Mouse (Mus musculus) heart, embryonic 13.5 days (tissue): ENCODE results near the gene Cyp3a44. TPM values are rescaled to one million over a fixed set of nuclear protein-coding genes. Genes with fewer than 3 reads are reported as not detected.
"Not testable (repeated sequence)": the region's sequence is repeated elsewhere in the genome, so short reads cannot be mapped to it uniquely, and the experiment has no call there.

ENCODE experiments used
- ATAC-seq: fragments of 200-750 bp; cut with Nextera tagmentation; 2 replicates; pipeline ENCODE4 v1.8.0; 2017; ENCODE audit warnings: moderate TSS enrichment; ENCODE audit not compliant: insufficient number of reproducible peaks, low FRiP score, low TSS enrichment; ENCODE audit errors: extremely low read depth
- H3K27ac ChIP-seq: fragments of 300-500 bp; sonication (generic); replicated peaks from 2 replicates; pipeline ENCODE4 v1.5.1; 2015; ENCODE audit warnings: moderate library complexity, mild to moderate bottlenecking, inconsistent platforms
- H3K27me3 ChIP-seq: fragments of 300-500 bp; sonication (generic); replicated peaks from 2 replicates; pipeline ENCODE4 v1.6.1; 2015; ENCODE audit warnings: mild to moderate bottlenecking, inconsistent platforms
- H3K36me3 ChIP-seq: fragments of 300-500 bp; sonication (generic); 2 replicates; pipeline ENCODE4 v1.6.1; 2015; ENCODE audit warnings: mild to moderate bottlenecking, inconsistent platforms
- H3K4me1 ChIP-seq: fragments of 300-500 bp; sonication (generic); 2 replicates; pipeline ENCODE4 v1.6.1; 2015; ENCODE audit warnings: inconsistent platforms
- H3K4me2 ChIP-seq: fragments of 300-500 bp; sonication (generic); 2 replicates; pipeline ENCODE4 v1.6.1; 2015; ENCODE audit warnings: inconsistent platforms, mild to moderate bottlenecking, moderate library complexity
- H3K4me3 ChIP-seq: fragments of 300-500 bp; sonication (generic); 2 replicates; pipeline ENCODE4 v1.5.1; 2015; ENCODE audit warnings: moderate library complexity, mild to moderate bottlenecking, inconsistent platforms
- H3K9ac ChIP-seq: fragments of 300-500 bp; sonication (generic); 2 replicates; pipeline ENCODE4 v1.6.1; 2015; ENCODE audit warnings: inconsistent platforms, mild to moderate bottlenecking, moderate library complexity
- H3K9me3 ChIP-seq: fragments of 300-500 bp; sonication (generic); 2 replicates; pipeline ENCODE4 v1.6.1; 2016; ENCODE audit warnings: inconsistent platforms
- WGBS: fragments of 180-500 bp; shearing (Covaris S2); methylation state at CpG from one replicate; pipeline ENCODE4 v1.1.7; 2015; ENCODE audit warnings: mixed read lengths; 5-methylcytosine and 5-hydroxymethylcytosine counted together
- polyA plus RNA-seq: library from polyadenylated mRNA; unstranded; fragments of >200 nt; fragmentation: Nextera tagmentation; extraction: Ambion mirVana; gene quantifications from 2 replicates; pipeline ENCODE4 v1.2.1, GENCODE M21; 2015

The Cyp3a44 gene
- polyA plus RNA-seq: not detected in 2 replicates

- not testable (repeated sequence) for H3K27ac ChIP-seq, H3K4me3 ChIP-seq, H3K27me3 ChIP-seq, H3K9ac ChIP-seq, H3K4me1 ChIP-seq, ATAC-seq, H3K36me3 ChIP-seq, H3K4me2 ChIP-seq
- peaks cover 46% of the 10 kb centered on the region; the same call in 1 of the 2 replicates for H3K9me3 ChIP-seq
- WGBS: 58% methylated on average over 2 of the region's 2 CpGs
Measured at GRCm38 (mm10) chr5:145805796-145806195, at the start of gene Cyp3a44. Gene Cyp3a44 (minus strand): TSS chr5:145805874.

GRCm38 (mm10) chr5:145800229-145800628 lies 5.4 kb downstream of the Cyp3a44 start:
- not testable (repeated sequence) for H3K4me3 ChIP-seq, H3K9ac ChIP-seq, H3K27me3 ChIP-seq, ATAC-seq, H3K4me1 ChIP-seq, H3K27ac ChIP-seq, H3K36me3 ChIP-seq, H3K4me2 ChIP-seq
- peaks cover 50% of the 10 kb centered on the region for H3K9me3 ChIP-seq

GRCm38 (mm10) chr5:145793232-145793631 lies 12.4 kb downstream of the Cyp3a44 start:
- not testable (repeated sequence) for H3K36me3 ChIP-seq, H3K4me2 ChIP-seq, H3K27ac ChIP-seq, H3K4me1 ChIP-seq, ATAC-seq, H3K27me3 ChIP-seq, H3K4me3 ChIP-seq, H3K9ac ChIP-seq
- peaks cover 37% of the 10 kb centered on the region for H3K9me3 ChIP-seq

- not testable (repeated sequence) for H3K36me3 ChIP-seq, H3K4me3 ChIP-seq, ATAC-seq, H3K4me2 ChIP-seq, H3K27ac ChIP-seq, H3K9ac ChIP-seq, H3K4me1 ChIP-seq, H3K27me3 ChIP-seq
- H3K9me3 ChIP-seq: peaks cover 20% of the 10 kb centered on the region
- 65% methylated on average over 3 of the region's 3 CpGs for WGBS
Measured at GRCm38 (mm10) chr5:145737512-145737911, 68.2 kb downstream of the Cyp3a44 start.

Other genes starting within 250 kb of the Cyp3a44 start
- not detected in 2 replicates for gene Cyp3a41b, start 221.1 kb downstream of the Cyp3a44 start, polyA plus RNA-seq
- not detected in 2 replicates for gene Cyp3a41a, start 85.7 kb downstream of the Cyp3a44 start, polyA plus RNA-seq
- gene Cyp3a11, start 74.1 kb upstream of the Cyp3a44 start, polyA plus RNA-seq: not detected in 2 replicates
- gene Cyp3a25, start 203.7 kb upstream of the Cyp3a44 start, polyA plus RNA-seq: not detected in 2 replicates